Mouse (Mus musculus): ENCODE data around the gene Nup93. TPM values are rescaled to one million over a fixed set of nuclear protein-coding genes. Genes with fewer than 3 reads are reported as not detected.

Nup93 gene
- polyA plus RNA-seq (2014; fragmentation: Illumina TruSeq; extraction: RNeasy Lipid Tissue Mini Kit (QIAGEN cat#74804)) = 21.6 TPM

DNA sequence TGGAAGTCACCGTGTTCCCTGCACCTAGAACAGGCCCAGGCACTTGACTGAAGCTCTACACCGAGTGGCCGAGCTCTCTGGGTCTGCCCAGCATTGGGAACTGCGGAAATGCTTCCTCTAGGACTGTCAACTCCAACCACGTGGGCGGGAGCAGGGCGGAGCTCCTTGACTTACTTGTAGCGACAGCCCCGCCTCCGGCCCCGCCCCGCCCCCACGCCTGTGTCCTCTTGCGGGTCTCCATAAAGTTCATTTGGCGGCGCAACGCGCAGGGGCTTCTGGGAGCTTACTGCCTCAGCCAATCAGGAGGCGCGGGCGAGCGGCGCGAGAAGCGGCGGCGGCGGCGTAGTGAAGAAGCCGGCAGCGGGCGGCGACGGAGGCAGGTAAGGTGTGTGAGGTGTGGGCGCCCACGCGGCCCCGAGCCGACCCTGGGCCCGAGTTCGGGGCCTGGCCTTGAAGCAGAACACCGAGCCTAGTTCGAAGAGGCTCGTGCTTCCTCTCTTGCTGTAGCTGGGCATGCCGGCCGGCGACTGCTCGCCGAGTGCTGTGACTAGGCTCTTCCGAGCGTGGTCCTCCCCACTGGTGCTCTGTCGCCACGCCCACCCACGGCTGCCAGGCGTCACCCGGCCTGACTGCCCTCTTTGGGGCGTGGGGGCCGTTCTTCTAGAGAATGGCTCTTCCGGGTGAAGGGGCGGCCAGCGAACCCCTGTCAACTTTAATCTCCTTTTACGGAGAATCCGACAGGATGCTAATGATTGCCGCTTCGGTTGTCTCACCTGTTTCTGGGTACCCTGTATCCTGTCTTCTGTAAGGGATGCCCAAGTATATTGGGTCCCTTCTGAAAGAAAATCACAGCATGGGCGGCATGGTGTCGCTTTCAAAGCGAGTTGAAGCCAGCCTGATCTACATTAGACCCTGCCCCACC is at the start of gene Nup93:
Gene Nup93, plus strand, starts transcription at position 313 of the 922 bp plus-strand sequence.

DNA sequence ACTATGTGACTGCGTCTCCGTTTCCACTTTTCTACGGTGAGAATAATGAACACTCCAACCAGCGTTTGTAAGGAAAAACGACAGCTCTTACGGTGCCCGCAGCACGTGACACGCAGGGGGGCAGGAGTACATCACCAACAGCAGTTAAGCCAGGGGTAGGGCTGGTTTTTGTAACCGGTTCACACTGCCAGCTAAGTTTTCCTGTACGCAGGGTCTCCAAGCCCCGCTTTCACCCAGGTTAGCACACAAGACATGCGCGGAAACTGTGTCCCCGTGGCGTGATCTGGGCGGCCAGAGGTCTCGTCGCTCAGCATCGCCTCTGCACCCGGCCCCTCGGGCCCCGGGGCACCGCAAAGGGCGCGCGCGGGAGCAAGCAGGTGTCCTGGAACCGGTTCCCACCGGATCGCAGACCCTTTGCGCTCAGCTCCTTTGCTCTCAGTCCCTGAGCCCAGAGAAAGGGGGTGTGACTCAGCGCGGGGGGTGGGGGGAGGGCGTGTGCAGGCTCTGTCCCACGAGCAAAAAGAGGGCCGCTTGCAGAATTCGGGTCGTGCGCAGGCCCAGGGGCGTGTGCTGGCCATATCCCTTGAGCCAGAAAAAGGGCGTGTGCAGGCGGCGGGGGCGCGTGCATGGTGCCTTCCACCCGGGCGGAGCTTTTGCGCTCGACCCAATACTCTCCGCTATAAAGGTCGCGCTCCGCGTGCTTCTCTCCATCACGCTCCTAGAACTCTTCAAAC is 42.1 kb upstream of the Nup93 start, which contains the start of gene Mt2:
Gene Mt2, plus strand, starts transcription at position 590 of the 734 bp plus-strand sequence.

DNA sequence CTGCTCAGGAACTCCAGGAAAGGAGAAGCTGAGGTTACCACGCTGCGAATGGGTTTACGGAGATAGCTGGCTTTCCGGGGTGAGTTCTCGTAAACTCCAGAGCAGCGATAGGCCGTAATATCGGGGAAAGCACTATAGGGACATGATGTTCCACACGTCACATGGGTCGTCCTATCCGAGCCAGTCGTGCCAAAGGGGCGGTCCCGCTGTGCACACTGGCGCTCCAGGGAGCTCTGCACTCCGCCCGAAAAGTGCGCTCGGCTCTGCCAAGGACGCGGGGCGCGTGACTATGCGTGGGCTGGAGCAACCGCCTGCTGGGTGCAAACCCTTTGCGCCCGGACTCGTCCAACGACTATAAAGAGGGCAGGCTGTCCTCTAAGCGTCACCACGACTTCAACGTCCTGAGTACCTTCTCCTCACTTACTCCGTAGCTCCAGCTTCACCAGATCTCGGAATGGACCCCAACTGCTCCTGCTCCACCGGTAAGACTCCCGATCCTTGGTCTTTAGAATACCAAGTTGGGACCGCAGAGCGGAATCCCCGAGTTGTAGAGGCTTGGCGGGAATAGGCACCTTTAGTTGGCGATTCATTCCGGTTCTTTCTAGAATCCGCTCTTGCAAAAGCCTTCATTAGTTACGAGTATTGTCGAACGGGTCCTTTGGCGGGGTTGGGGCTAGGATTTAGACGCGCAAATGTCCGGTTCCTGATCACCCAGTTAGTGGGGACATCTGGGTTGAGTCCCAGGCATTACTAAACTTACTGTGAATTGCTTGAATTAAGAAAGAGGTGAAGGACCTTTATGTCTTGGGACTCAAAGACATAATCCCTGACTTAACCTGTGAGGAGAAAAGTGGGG is 35.3 kb upstream of the Nup93 start, which contains the start of gene Mt1:
Gene Mt1, plus strand, starts transcription at position 226 of the 856 bp plus-strand sequence.

DNA sequence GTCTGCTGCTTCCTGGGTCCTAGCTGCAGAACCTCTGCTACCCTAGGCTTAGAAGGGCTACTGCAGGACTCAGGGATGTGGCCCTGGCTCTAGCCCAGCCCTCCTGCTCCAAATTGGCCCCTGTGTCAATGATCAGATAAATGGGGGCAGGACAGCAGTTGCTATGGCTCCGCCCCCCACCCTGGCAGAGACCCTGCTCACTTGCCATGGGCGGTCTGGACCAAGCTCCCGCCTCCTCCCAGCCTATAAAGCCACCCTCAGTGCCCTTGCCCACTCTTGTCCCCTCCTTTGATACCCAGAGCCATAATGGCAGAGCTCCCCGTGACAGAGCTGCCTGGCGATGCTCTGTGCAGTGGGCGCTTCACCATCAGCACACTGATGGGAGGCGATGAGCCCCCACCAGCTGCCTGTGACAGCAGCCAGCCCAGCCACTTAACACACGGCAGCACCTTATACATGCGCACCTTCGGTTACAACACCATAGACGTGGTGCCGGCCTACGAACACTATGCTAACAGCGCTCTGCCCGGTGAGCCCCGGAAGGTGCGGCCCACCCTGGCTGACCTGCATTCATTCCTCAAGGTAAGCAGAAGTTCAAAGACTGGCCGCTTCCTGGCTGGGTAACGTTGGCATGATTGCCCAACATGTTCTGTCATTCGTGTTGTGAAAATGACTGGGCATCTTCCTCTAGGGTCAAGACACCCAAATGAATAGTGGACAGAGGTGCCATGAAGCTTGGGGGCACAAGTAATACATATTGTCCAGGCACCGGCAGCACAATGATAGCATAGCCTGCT is 114.8 kb downstream of the Nup93 start, which contains the start of gene Slc12a3:
Gene Slc12a3, plus strand, starts transcription at position 270 of the 797 bp plus-strand sequence.

Other genes starting within 250 kb of the Nup93 start
- gene Amfr, start 201.7 kb upstream of the Nup93 start, polyA plus RNA-seq (2014; fragmentation: Illumina TruSeq; extraction: RNeasy Lipid Tissue Mini Kit (QIAGEN cat#74804)) = 194 TPM
- gene Nudt21, start 177.5 kb upstream of the Nup93 start, polyA plus RNA-seq (2014; fragmentation: Illumina TruSeq; extraction: RNeasy Lipid Tissue Mini Kit (QIAGEN cat#74804)) = 188 TPM
- 22.6 TPM for gene Ogfod1, start 177.4 kb upstream of the Nup93 start, polyA plus RNA-seq (2014; fragmentation: Illumina TruSeq; extraction: RNeasy Lipid Tissue Mini Kit (QIAGEN cat#74804))
- 11.3 TPM for gene Bbs2, start 115.6 kb upstream of the Nup93 start, polyA plus RNA-seq (2014; fragmentation: Illumina TruSeq; extraction: RNeasy Lipid Tissue Mini Kit (QIAGEN cat#74804))
- gene Mt4, start 77.4 kb upstream of the Nup93 start, polyA plus RNA-seq (2014; fragmentation: Illumina TruSeq; extraction: RNeasy Lipid Tissue Mini Kit (QIAGEN cat#74804)) = not detected
- gene Mt3, start 62.0 kb upstream of the Nup93 start, polyA plus RNA-seq (2014; fragmentation: Illumina TruSeq; extraction: RNeasy Lipid Tissue Mini Kit (QIAGEN cat#74804)) = not detected
- gene Mt2, start 41.9 kb upstream of the Nup93 start, polyA plus RNA-seq (2014; fragmentation: Illumina TruSeq; extraction: RNeasy Lipid Tissue Mini Kit (QIAGEN cat#74804)) = 34.3 TPM
- gene Mt1, start 35.5 kb upstream of the Nup93 start, polyA plus RNA-seq (2014; fragmentation: Illumina TruSeq; extraction: RNeasy Lipid Tissue Mini Kit (QIAGEN cat#74804)) = 12.5 TPM
- not detected for gene Slc12a3, start 114.6 kb downstream of the Nup93 start, polyA plus RNA-seq (2014; fragmentation: Illumina TruSeq; extraction: RNeasy Lipid Tissue Mini Kit (QIAGEN cat#74804))
- gene Herpud1, start 171.9 kb downstream of the Nup93 start, polyA plus RNA-seq (2014; fragmentation: Illumina TruSeq; extraction: RNeasy Lipid Tissue Mini Kit (QIAGEN cat#74804)) = 55.4 TPM
- gene Nlrc5, start 219.8 kb downstream of the Nup93 start, polyA plus RNA-seq (2014; fragmentation: Illumina TruSeq; extraction: RNeasy Lipid Tissue Mini Kit (QIAGEN cat#74804)) = 8.0 TPM

Data from ovary, adult 10 weeks (tissue).